Mouse (Mus musculus) midbrain, embryonic 15.5 days (tissue): ENCODE measurements around the gene 4930518I15Rik. TPM values are rescaled to one million over a fixed set of nuclear protein-coding genes. Genes with fewer than 3 reads are reported as not detected.

Experiments
- polyA plus RNA-seq: library from polyadenylated mRNA; unstranded; fragments of >200 nt; fragmentation: Nextera tagmentation; extraction: Ambion mirVana; gene quantifications from 2 replicates; pipeline ENCODE4 v1.2.1, GENCODE M21; 2015

Gene 4930518I15Rik
- polyA plus RNA-seq, 1 experiment from 2014 or later = 11.6 TPM

Other genes with a start within 250 kb of the 4930518I15Rik start
- 272 and 277 TPM in 2 replicates for gene Dlgap4, start 244.2 kb downstream of the 4930518I15Rik start, polyA plus RNA-seq
- gene Myl9, start 82.5 kb downstream of the 4930518I15Rik start, polyA plus RNA-seq = 41.2 and 41.6 TPM in 2 replicates
- 19.9 and 21.9 TPM in 2 replicates for gene Tgif2, start 17.9 kb downstream of the 4930518I15Rik start, polyA plus RNA-seq
- 135 and 139 TPM in 2 replicates for gene Rab5if, start 5.2 kb upstream of the 4930518I15Rik start, polyA plus RNA-seq
- gene Sla2, start 29.2 kb upstream of the 4930518I15Rik start, polyA plus RNA-seq = 0.18 and 0.19 TPM in 2 replicates
- gene Ndrg3, start 134.1 kb upstream of the 4930518I15Rik start, polyA plus RNA-seq = 132 and 136 TPM in 2 replicates
- 8.9 and 9.6 TPM in 2 replicates for gene Dsn1, start 149.2 kb upstream of the 4930518I15Rik start, polyA plus RNA-seq
- 6.8 and 7.1 TPM in 2 replicates for gene Soga1, start 221.3 kb upstream of the 4930518I15Rik start, polyA plus RNA-seq
- gene Tldc2, start 229.1 kb upstream of the 4930518I15Rik start, polyA plus RNA-seq = not detected in 2 replicates